Mouse (Mus musculus) cerebellum, adult 9-11 months (tissue): Measurements from ENCODE around the gene Gabarapl2.
"Not testable (repeated sequence)": the region's sequence is repeated elsewhere in the genome, so short reads cannot be mapped to it uniquely, and the experiment has no call there.

Source experiments
- DNase-seq: peaks from one replicate; pipeline ENCODE4 v3.0.0; 2022

Gabarapl2 gene

GRCm38 (mm10) chr8:111937184-111937583 lies 3.3 kb upstream of the Gabarapl2 start:
- DNase-seq, result no peak

- DNase-seq, result not testable (repeated sequence)
Observed at GRCm38 (mm10) chr8:111938076-111938985, 2.2 kb upstream of the Gabarapl2 start.

DNA sequence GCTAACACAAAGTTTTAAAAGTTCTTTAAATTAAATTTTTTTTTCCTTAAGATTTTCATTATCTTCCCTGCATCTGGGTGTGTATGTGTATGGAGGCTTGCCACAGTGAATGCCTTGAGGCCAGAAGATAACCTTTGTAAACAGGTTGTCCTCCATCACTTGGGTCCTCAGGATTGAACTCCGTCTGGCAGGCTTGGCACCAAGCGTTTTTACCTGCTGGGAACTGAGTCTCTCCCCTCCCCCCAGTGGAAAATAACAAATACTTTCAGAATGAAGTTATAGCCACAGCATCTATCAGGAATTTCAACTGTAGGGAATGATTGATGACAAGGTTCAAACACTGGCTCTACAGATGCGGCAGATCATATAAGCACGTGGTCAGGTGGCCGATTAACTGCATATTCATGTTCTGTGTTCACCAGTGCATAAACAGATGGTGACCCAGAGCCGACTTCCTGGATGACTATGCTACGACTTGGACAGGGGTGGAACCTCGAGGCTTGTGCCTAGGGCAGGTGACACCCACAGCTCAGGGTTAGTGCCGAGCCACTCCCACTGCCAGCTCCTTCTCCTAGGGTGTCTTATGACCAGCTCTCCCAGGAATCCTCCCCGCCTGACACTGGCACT lies 874 bp upstream of the Gabarapl2 start:
- peak; percentile 84 for DNase-seq

GRCm38 (mm10) chr8:111941101-111941454 lies 575 bp downstream of the Gabarapl2 start:
- peak; percentile 68 for DNase-seq

DNA sequence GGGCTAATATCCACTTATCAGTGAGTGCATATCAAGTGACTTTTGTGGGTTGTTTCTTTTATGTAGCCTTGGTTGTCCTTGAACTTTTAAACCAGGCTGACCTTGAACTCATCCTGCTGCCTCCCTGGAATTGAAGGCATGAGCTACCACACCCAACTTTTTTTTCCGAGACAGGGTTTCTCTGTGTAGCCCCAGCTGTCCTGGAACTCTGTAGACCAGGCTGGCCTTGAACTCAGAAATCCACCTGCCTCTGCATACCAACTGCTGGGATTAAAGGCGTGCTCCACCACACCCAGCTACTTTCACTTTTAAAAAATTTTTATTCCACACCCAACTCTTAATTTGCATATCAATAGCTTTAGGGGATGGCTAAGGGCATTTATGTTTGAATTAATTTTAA lies 3.0 kb downstream of the Gabarapl2 start:
- no peak for DNase-seq

GRCm38 (mm10) chr8:111947144-111947543 lies 6.6 kb downstream of the Gabarapl2 start:
- DNase-seq, result no peak

GRCm38 (mm10) chr8:111947954-111948353 lies 7.5 kb downstream of the Gabarapl2 start:
- peak; percentile 64 for DNase-seq

- no peak for DNase-seq
Observed at GRCm38 (mm10) chr8:111950846-111951245, 10.3 kb downstream of the Gabarapl2 start.

GRCm38 (mm10) chr8:111951317-111951716 lies 10.8 kb downstream of the Gabarapl2 start:
- DNase-seq, result no peak

GRCm38 (mm10) chr8:111951936-111952335 lies 11.4 kb downstream of the Gabarapl2 start:
- peak; percentile 79 for DNase-seq

- DNase-seq, result no peak
Observed at GRCm38 (mm10) chr8:111954844-111955594, 14.5 kb downstream of the Gabarapl2 start.

DNA sequence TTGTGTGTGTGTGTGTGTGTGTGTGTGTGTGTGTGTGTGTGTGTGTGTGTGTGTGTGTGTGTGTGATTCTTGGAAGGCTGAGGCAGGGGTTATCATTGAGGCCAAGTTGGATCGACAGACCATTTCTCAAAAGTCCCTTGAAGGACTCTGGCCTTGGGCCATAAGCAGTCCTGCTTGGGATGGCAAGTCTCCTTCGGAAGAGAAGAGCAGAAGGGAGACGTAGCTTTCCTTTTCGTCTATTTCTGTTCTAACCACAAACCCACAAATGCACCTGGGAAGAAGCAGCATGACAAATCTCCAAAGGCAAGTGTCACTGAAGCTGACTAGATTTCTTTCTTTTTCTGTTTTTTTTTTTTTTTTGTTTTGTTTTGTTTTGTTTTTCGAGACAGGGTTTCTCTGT lies 15.4 kb downstream of the Gabarapl2 start:
- no peak for DNase-seq

- no peak for DNase-seq
Observed at GRCm38 (mm10) chr8:111957231-111957630, 16.7 kb downstream of the Gabarapl2 start.

- DNase-seq, result no peak
Observed at GRCm38 (mm10) chr8:111960591-111961321, 20.3 kb downstream of the Gabarapl2 start.

DNA sequence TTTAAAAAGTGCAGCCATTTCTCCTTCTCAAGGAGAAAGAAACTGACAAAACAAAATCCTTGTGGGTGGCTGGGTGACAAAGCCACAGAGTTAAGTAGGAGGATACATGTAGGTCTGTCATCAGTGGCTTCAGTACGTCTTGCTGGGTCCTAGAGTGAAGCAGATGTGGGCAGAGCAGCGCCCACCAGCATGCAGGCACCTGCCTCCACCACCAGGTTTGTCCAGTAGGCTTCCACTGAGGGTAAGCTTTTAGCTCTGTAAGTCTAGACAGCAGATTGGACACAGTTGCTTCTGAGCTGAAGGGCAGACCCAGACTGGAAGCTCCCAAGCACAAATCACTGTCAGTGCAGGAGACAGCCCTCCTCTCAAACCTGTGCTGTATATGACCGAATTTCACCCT lies 20.8 kb downstream of the Gabarapl2 start:
- DNase-seq, result no peak

DNA sequence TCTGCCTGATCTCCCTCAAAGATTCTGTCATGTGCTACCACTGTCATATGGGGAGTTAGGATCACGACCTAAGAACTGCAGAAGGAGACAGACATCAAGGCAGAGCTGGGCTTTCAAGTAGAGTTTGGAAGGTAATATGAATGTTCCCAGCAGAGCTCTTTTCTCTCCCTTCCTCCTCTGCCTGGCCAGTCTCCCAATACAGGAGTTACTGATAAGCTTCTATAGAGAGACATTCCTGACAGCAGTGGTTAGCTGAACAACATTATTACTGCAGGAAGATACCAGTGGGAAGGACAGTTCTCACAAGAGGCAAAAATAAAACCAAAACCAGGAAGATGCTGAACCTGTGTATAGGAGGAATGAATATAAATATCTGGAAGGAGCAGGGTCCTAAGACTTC lies 22.1 kb downstream of the Gabarapl2 start:
- DNase-seq, result no peak

- no peak for DNase-seq
Observed at GRCm38 (mm10) chr8:111963091-111963490, 22.6 kb downstream of the Gabarapl2 start.

DNA sequence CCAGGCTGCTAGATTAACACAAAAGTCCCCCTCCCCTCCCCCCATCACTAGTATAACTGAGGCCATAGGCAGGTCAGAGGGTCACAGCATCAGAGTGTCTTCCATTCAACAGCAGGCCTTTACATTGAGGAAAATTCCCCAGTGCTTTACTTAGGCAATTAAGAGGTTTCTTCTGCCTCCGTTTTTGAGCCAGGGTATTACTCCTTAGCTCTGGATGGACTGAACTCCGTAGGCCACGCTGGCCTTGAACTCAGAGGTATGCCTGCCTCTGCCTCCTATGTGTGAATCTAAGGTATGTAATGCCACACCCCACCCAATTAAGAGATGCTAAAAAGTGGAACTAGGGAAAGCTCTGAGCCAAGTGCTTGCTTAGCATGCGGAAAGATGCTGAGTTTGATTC lies 23.0 kb downstream of the Gabarapl2 start:
- DNase-seq, result no peak

DNA sequence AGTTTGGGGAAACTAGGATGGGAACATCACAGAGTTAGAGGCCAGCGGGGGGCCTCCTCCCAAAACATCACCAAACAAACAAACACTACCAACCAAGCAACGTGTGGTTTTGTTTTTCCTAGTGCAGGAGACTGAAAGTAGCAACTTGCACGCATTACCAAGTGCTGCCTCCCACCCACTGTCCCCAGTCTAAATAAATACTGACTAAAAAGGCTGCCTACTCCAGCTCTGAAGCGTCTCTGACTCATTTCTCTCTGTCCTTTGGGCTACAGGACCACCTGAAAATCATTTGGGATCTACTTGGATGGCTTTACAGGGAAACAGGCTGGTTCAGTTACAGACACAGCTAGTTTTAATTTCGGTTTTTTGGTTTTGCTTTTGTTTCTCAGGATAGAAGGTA lies 23.8 kb downstream of the Gabarapl2 start:
- no peak for DNase-seq

DNA sequence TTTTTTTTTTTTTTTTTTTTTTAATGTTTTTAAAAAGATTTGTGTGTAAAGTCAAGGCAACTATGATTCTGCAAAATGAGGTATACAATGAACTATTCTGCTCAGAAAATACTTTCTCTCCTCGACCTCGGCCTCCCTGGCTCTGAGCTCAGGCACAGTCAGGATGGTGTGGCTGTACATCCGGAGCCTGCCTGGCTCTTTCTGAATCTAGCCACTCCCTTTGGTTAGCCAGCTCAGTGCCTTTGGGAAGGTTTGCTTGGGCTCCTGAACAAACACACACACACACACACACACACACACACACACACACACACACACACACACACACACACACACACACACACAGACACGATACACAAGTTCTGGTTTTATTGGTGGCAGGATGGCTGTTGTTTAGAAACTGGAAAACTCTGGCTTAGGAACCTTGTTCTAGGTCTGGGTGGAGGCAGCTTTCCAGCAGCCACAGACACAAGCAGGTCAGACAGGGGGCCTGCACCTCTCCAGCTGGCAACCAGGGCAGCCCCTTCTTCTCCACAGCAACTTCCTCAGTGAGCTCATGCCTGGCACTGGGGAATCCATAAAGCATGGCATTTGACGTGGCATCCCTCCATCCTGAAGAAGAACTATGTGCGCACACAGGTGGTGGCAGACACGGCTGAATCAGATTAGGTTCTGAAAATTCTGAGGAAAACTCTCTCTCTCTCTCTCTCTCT lies 24.5 kb downstream of the Gabarapl2 start:
- no peak for DNase-seq

- no peak for DNase-seq
Observed at GRCm38 (mm10) chr8:111967246-111967870, 26.9 kb downstream of the Gabarapl2 start.

DNA sequence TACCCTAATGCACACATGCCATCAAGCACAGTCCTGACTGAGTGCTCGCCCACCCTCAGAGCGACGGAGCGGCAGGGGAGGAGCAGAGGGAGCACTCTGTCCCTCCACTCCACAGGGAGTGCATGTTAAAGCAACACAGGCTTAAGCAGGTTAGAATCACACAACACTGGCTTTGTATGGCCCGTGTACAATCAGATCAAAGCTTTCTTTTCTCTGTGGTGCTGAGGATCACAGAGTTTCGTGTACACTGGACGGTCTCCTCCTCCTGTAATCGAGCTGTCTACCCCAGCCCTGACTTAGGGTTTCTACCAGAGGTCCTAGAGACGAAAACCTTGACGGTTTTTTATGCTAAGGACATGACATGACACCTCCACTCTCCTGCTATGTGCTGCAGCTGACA lies 28.0 kb downstream of the Gabarapl2 start:
- no peak for DNase-seq
